8 mouse cellular contexts compared by ENCODE assay signal in the genomic region with DNA sequence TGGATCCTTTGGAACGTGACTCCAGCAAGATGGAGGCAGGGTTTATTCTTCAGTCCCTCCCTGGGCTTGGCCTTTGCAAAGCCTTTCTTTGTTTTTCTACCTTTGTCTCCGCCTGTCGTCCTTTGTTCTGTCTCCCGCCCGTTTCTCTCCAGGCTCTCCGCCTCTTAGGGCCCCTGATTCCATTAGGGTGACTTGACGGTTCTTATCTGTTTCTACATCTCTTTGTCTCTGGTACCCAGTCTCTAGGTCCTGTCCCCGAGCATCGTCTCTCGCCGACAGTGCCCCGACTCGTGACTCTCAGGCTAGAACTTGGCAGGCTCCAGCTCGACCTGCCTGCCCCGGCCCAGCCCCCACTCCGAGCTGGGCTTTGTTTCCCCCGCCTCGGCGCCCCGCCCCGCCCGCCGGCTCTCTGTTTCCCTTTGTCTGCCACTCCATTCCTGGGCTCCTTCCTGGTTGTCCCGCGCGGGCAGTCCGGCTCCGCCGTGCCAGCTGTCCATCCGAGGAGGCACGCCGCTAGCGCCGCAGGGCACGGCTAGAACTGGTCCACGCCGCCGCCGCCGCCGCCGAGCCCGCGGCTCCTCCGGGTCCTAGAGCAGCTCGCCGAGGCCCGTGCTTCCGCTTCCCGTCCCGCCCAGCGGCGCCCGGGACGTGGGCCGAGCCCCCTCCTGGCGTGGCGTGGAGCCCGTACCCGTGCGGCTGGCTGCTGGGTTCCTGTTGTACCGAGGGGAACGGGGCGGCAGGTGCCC. TPM values are rescaled to one million over a fixed set of nuclear protein-coding genes. Genes with fewer than 3 reads are reported as not detected.
DNase-seq lines count a peak whose midpoint lies in the region; ATAC-seq and TF ChIP-seq lines count a peak whose summit lies in the region.

A gene (plus strand): TSS at position 440 of the 746 bp plus-strand sequence.
A gene (minus strand): TSS at position 509 of the 746 bp plus-strand sequence.

- peaks cover 38% of the 10 kb centered on the region for H3K4me1 ChIP-seq in embryonic facial prominence, embryonic 10.5 days
- 0 out of 2 replicates have a peak, but pooled peaks cover 5% of the 10 kb centered on the region for H3K4me1 ChIP-seq in intestine, postnatal 0 days (replicated peaks; ENCODE audit: control insufficient read depth, insufficient read depth, low read length)
- peaks cover 7% of the 10 kb centered on the region for H3K4me1 ChIP-seq in limb, embryonic 11.5 days (ENCODE audit: control insufficient read depth, insufficient read depth, low read length)
- peaks cover 31% of the 10 kb centered on the region for H3K4me1 ChIP-seq in midbrain, embryonic 12.5 days
- H3K4me1 ChIP-seq in small intestine, adult 2 months (ENCODE audit: control insufficient read depth, insufficient read depth, insufficient read length, low read length): peaks cover 3% of the 10 kb centered on the region; the same call in 1 of the 2 replicates

- peak; percentile 82 for ATAC-seq in granulocyte monocyte progenitor cell, adult 5-6 weeks (replicated peaks; ENCODE audit: poor library complexity, severe bottlenecking)
- ATAC-seq in intestine, postnatal 0 days: peak; percentile 88
- peak; percentile 84 for ATAC-seq in limb, embryonic 11.5 days (ENCODE audit: insufficient number of reproducible peaks, low FRiP score, low TSS enrichment, low read depth)
- ATAC-seq in midbrain, embryonic 12.5 days (ENCODE audit: low FRiP score, low read depth): peak; percentile 91

- H3K27ac ChIP-seq in embryonic facial prominence, embryonic 10.5 days (replicated peaks): peak within 1 kb of the TSS; percentile 100
- H3K27ac ChIP-seq in intestine, postnatal 0 days (ENCODE audit: low read depth, low read length): peak within 1 kb of the TSS; percentile 91
- H3K27ac ChIP-seq in limb, embryonic 11.5 days (replicated peaks; ENCODE audit: low read depth, low read length): peak within 1 kb of the TSS; percentile 98
- H3K27ac ChIP-seq in midbrain, embryonic 12.5 days (replicated peaks): peak within 1 kb of the TSS; percentile 100
- H3K27ac ChIP-seq in small intestine, adult 2 months (ENCODE audit: insufficient read depth, low read depth, low read length): peak within 1 kb of the TSS; percentile 83

- H3K9me3 ChIP-seq in embryonic facial prominence, embryonic 10.5 days: peaks cover 27% of the 10 kb centered on the region
- no peaks in the 10 kb centered on the region for H3K9me3 ChIP-seq in intestine, postnatal 0 days (ENCODE audit: control insufficient read depth)
- peaks cover 2% of the 10 kb centered on the region; the same call in 1 of the 2 replicates for H3K9me3 ChIP-seq in limb, embryonic 11.5 days (ENCODE audit: control insufficient read depth, low read length)
- no peaks in the 10 kb centered on the region for H3K9me3 ChIP-seq in midbrain, embryonic 12.5 days

- peaks cover 70% of the 10 kb centered on the region for H3K36me3 ChIP-seq in embryonic facial prominence, embryonic 10.5 days (replicated peaks)
- H3K36me3 ChIP-seq in intestine, postnatal 0 days (ENCODE audit: control insufficient read depth, insufficient read depth): peaks cover 22% of the 10 kb centered on the region
- peaks cover 39% of the 10 kb centered on the region for H3K36me3 ChIP-seq in limb, embryonic 11.5 days (ENCODE audit: control insufficient read depth, insufficient read depth, low read length)
- peaks cover 51% of the 10 kb centered on the region for H3K36me3 ChIP-seq in midbrain, embryonic 12.5 days
- peaks cover 19% of the 10 kb centered on the region for H3K36me3 ChIP-seq in small intestine, adult 2 months (ENCODE audit: control insufficient read depth, insufficient read depth, low read length)

- under 1% methylated on average over 64 of the region's 64 CpGs for WGBS in embryonic facial prominence, embryonic 10.5 days
- WGBS in intestine, postnatal 0 days: under 1% methylated on average over 64 of the region's 64 CpGs
- under 1% methylated on average over 63 of the region's 64 CpGs for WGBS in limb, embryonic 11.5 days
- under 1% methylated on average over 64 of the region's 64 CpGs for WGBS in midbrain, embryonic 12.5 days
- WGBS in small intestine, adult 2 months: under 1% methylated on average over 64 of the region's 64 CpGs

- peak within 1 kb of the TSS; percentile 79 for H3K9ac ChIP-seq in intestine, postnatal 0 days (ENCODE audit: low read depth, low read length)
- H3K9ac ChIP-seq in limb, embryonic 11.5 days (ENCODE audit: low read length): peak within 1 kb of the TSS; percentile 96
- peak within 1 kb of the TSS; percentile 94 for H3K9ac ChIP-seq in midbrain, embryonic 12.5 days (replicated peaks)

- peak; percentile 81 for DNase-seq in layer of hippocampus, adult 11-12 months (ENCODE audit: low spot score)
- no peak for DNase-seq in layer of hippocampus, adult 9-10 months (ENCODE audit: low spot score)
- peak; percentile 95 for DNase-seq in embryonic facial prominence, embryonic 10.5 days (ENCODE audit: low spot score)
- peak; percentile 90 for DNase-seq in limb, embryonic 11.5 days (ENCODE audit: low spot score)

- peak; percentile 54 for TF ChIP-seq POLR2A in small intestine, adult 2 months (IDR thresholded peaks at IDR 0.05; ENCODE audit: low read depth, low read length)

- no peaks in the 10 kb centered on the region for H3K27me3 ChIP-seq in embryonic facial prominence, embryonic 10.5 days (replicated peaks; ENCODE audit: low read depth, poor library complexity, severe bottlenecking)
- no peaks in the 10 kb centered on the region for H3K27me3 ChIP-seq in intestine, postnatal 0 days (replicated peaks; ENCODE audit: control insufficient read depth, insufficient read depth, low read length)
- H3K27me3 ChIP-seq in limb, embryonic 11.5 days (ENCODE audit: control insufficient read depth, insufficient read depth, low read length): no peaks in the 10 kb centered on the region
- no peaks in the 10 kb centered on the region for H3K27me3 ChIP-seq in midbrain, embryonic 12.5 days
- no peaks in the 10 kb centered on the region for H3K27me3 ChIP-seq in small intestine, adult 2 months (ENCODE audit: control insufficient read depth, insufficient read depth, low read length)

- H3K4me3 ChIP-seq in embryonic facial prominence, embryonic 10.5 days: peak within 1 kb of the TSS; percentile 98
- H3K4me3 ChIP-seq in intestine, postnatal 0 days (ENCODE audit: low read depth, low read length): peak within 1 kb of the TSS; percentile 97
- H3K4me3 ChIP-seq in limb, embryonic 11.5 days (ENCODE audit: low read depth, low read length): peak within 1 kb of the TSS; percentile 94
- H3K4me3 ChIP-seq in midbrain, embryonic 12.5 days: peak within 1 kb of the TSS; percentile 91
- H3K4me3 ChIP-seq in small intestine, adult 2 months (ENCODE audit: low read depth, low read length): peak within 1 kb of the TSS; percentile 99

- no peak; the same call in none of the 2 replicates for TF ChIP-seq CTCF in intestine, postnatal 0 days (IDR thresholded peaks at IDR 0.05; ENCODE audit: low read depth)
- TF ChIP-seq CTCF in small intestine, adult 2 months (IDR thresholded peaks at IDR 0.05; ENCODE audit: extremely low read depth, insufficient read length, insufficient replicate concordance, low read depth, low read length): no peak

- peak within 1 kb of the TSS; percentile 86 for H3K4me2 ChIP-seq in intestine, postnatal 0 days (replicated peaks; ENCODE audit: low read depth)
- peak within 1 kb of the TSS; percentile 70 for H3K4me2 ChIP-seq in limb, embryonic 11.5 days (ENCODE audit: low read depth, severe bottlenecking)
- H3K4me2 ChIP-seq in midbrain, embryonic 12.5 days (replicated peaks): peak within 1 kb of the TSS; percentile 84

RNA-seq across cellular contexts. Expression of the first gene that starts in this region (rescaled TPM):
- polyA plus RNA-seq in embryonic facial prominence, embryonic 10.5 days (2016; fragmentation: Nextera tagmentation; extraction: Ambion mirVana): 73.5 and 75.8 TPM in 2 replicates
- 6.0 and 18.7 TPM in 2 replicates for total RNA-seq in granulocyte monocyte progenitor cell, adult 5-6 weeks (2014; fragmentation: Nextera tagmentation)
- total RNA-seq in granulocyte monocyte progenitor cell, adult 5-6 weeks (2017): 11.4 and 12.0 TPM in 2 replicates
- 7.4 and 7.6 TPM in 2 replicates for polyA plus RNA-seq in intestine, postnatal 0 days (2015; fragmentation: Nextera tagmentation; extraction: Ambion mirVana)
- polyA plus RNA-seq in limb, embryonic 11.5 days (2014; fragmentation: Nextera tagmentation; extraction: Ambion mirVana): 24.2 and 29.1 TPM in 2 replicates
- 79.4 and 82.0 TPM in 2 replicates for polyA plus RNA-seq in midbrain, embryonic 12.5 days (2016; fragmentation: Nextera tagmentation; extraction: Ambion mirVana)
- polyA plus RNA-seq in small intestine, adult 2 months (2012; rRNA removed): 4.9 and 8.1 TPM in 2 replicates

RNA-seq across cellular contexts. Expression of the second gene that starts in this region (rescaled TPM):
- 27.3 and 30.0 TPM in 2 replicates for polyA plus RNA-seq in embryonic facial prominence, embryonic 10.5 days (2016; fragmentation: Nextera tagmentation; extraction: Ambion mirVana)
- total RNA-seq in granulocyte monocyte progenitor cell, adult 5-6 weeks (2014; fragmentation: Nextera tagmentation): 17.1 and 23.3 TPM in 2 replicates
- 29.1 and 33.3 TPM in 2 replicates for total RNA-seq in granulocyte monocyte progenitor cell, adult 5-6 weeks (2017)
- polyA plus RNA-seq in intestine, postnatal 0 days (2015; fragmentation: Nextera tagmentation; extraction: Ambion mirVana): 6.3 and 6.6 TPM in 2 replicates
- polyA plus RNA-seq in limb, embryonic 11.5 days (2014; fragmentation: Nextera tagmentation; extraction: Ambion mirVana): 23.1 and 29.3 TPM in 2 replicates
- 38.6 and 41.1 TPM in 2 replicates for polyA plus RNA-seq in midbrain, embryonic 12.5 days (2016; fragmentation: Nextera tagmentation; extraction: Ambion mirVana)
- polyA plus RNA-seq in small intestine, adult 2 months (2012; rRNA removed): 14.3 and 34.1 TPM in 2 replicates
